Mouse (Mus musculus) layer of hippocampus, postnatal 14 days (tissue): ENCODE measurements at regions not wholly inside any gene's neighbourhood (a gene's known extent, or its start where the extent isn't known, plus 50 kb on each side); places are given as distances from the start of the nearest gene placed in this dataset.
"Not testable (repeated sequence)": the region's sequence is repeated elsewhere in the genome, so short reads cannot be mapped to it uniquely, and the experiment has no call there.

ENCODE experiments used
- DNase-seq, 2 experiments: peaks; one replicate each; pipeline ENCODE4 v3.0.0; 2021 to 2022; ENCODE audit warnings: low spot score in 2 of 2, mixed read lengths in 1 of 2

GRCm38 (mm10) chr17:59179018-59179417 lies 165.8 kb upstream of the Nudt12 start:
- no peak for DNase-seq

- no peak for DNase-seq
Measured at GRCm38 (mm10) chr17:59156345-59156744, 143.2 kb upstream of the Nudt12 start.

GRCm38 (mm10) chr17:59143760-59144157 lies 130.6 kb upstream of the Nudt12 start:
- DNase-seq: no peak

- DNase-seq: no peak
Measured at GRCm38 (mm10) chr17:59142995-59143759, 130.0 kb upstream of the Nudt12 start.

- no peak for DNase-seq
Measured at GRCm38 (mm10) chr17:59138791-59139190, 125.6 kb upstream of the Nudt12 start.

- DNase-seq: peak; percentile 5 to 18
Measured at GRCm38 (mm10) chr17:59099376-59099775, 86.2 kb upstream of the Nudt12 start.

- DNase-seq: not testable (repeated sequence)
Measured at GRCm38 (mm10) chr17:59076846-59077245, 63.7 kb upstream of the Nudt12 start.

GRCm38 (mm10) chr17:59076361-59076760 lies 63.2 kb upstream of the Nudt12 start:
- DNase-seq: not testable (repeated sequence)
